Mouse (Mus musculus): Measurements from ENCODE around the gene Erbb3.

DNA sequence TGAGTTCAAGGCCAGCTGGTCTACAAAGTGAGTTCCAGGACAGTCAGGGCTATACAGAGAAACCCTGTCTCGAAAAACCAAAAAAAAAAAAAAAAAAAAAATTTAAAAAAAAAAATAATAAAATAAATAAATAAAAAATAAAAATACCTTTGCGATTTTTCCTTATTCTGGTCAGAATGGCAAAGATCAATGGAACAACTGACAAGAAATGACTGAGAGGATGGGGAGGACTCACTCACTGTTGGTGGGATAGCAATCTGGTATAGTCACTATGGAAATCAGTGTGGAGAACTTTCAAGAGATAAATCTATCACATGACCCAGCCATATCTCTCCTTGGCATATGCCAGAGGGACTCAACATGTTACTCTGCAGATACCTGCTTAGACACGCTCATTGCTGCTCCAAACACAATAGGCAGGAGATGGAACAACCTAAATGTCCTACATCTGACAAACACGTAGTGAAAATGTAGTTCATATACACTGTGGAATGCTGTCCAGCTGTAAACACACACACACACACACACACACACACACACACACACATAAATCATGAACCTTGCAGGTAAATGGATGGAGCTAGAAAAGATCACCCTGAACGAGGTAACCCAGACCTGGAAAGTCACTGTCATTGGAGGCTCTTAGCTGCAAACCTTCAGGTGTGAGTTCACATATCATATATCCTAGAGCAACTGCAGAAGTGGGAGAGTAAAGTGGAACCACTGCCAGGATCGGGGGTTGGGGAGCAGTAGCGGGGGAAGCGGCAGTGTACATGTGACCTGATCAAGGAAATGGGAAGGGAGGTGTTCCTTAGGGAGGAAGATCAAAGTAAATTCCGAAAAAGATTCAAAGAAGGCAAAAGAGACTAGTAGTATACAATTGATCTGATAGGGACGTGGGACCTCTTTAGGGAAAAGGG is 38.2 kb upstream of the Erbb3 start:
- no peak for TF ChIP-seq FLI1 (IDR thresholded peaks at IDR 0.05; ENCODE audit: low read length)
- TF ChIP-seq GATA1 (IDR thresholded peaks at IDR 0.05; ENCODE audit: borderline replicate concordance, low read length) = no peak

Data from megakaryocyte, embryonic 14.5 days (primary cell).